Mouse (Mus musculus) natural killer cell, adult 2 months (primary cell): Measurements from ENCODE around the gene Insr.
"Not testable (repeated sequence)": the region's sequence is repeated elsewhere in the genome, so short reads cannot be mapped to it uniquely, and the experiment has no call there.

Experiments
- DNase-seq, 2 experiments: peaks; one replicate each; pipeline ENCODE4 v3.0.0; 2022; ENCODE audit warnings: low spot score in 2 of 2

Insr gene

DNA sequence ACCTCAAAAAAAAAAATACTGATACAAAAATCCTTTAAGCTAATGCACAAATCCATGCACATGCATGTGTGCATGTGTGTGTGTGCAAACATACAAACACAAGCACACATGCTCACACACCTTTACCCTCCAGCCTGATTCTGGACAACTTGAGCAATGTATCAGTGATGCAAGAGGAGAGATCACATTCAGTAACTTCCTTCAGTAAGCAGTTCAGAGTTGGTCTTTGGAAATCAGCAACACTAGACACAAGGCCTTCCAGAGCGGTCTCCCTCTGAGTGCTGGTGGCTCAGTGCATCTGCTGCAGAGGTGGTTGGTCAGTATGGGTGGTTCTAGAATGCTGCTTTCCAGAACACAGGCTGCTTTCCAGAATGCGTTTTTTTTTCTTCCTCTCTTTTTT is 46.8 kb downstream of the Insr start:
- no peak for DNase-seq

GRCm38 (mm10) chr8:3230118-3231060 is 49.0 kb downstream of the Insr start:
- no peak for DNase-seq

DNA sequence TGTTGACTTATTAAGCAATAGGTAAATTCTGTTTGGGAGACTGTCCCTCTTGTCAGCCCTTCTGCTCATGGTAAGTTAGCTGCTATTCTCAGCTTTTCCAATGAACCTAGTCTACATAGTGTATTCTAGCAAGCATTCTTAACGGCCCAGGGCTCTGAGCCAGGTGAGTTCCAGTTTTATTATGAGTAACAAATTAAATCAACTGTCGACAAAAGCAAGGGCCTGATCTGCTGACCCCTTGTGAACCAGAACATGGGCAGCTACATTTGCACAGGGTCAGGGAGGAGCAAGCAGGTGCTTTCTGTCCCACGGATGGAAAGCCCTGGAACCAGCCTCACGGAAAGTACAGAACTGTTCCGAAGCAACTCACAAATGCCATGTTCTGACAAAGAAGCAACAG is 52.0 kb downstream of the Insr start:
- DNase-seq = no peak

DNA sequence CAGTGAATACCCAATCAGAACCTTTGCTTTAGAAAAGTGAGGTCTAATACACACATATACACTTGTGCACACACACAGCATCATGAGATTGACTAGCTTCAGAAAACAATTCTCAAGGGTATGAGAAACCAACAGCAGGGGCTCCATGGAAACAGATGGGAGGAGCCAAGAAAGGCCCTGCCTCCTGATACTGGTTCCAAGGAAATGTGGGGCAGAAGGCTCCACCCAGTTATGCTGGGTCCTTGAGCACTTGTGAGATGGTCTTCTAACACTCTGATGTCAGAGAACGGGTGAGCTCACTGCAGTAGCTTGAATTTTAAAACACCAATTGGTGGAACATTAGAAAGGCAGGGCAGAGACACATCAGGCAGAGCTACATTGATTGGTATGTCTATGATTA is 53.7 kb downstream of the Insr start:
- no peak for DNase-seq

- no peak for DNase-seq
Measured at GRCm38 (mm10) chr8:3225184-3225583, 54.2 kb downstream of the Insr start.

DNA sequence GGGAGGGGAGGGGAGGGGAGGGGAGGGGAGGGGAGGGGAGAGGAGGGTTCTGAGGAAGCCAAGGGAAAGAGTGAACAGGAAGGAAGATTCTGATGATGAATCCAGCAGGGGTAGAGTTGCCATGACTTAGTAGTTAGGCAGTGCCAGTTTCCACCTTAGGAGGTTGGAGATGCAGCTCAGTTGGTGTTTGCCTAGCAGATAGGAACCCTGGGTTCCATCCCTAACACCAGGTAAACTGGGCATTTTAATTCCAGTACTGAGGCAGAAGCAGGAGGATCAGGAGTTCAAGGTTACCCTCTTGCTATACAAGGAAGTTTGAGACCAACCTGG is 56.8 kb downstream of the Insr start:
- DNase-seq = no peak

- no peak for DNase-seq
Measured at GRCm38 (mm10) chr8:3221960-3222635, 57.3 kb downstream of the Insr start.

DNA sequence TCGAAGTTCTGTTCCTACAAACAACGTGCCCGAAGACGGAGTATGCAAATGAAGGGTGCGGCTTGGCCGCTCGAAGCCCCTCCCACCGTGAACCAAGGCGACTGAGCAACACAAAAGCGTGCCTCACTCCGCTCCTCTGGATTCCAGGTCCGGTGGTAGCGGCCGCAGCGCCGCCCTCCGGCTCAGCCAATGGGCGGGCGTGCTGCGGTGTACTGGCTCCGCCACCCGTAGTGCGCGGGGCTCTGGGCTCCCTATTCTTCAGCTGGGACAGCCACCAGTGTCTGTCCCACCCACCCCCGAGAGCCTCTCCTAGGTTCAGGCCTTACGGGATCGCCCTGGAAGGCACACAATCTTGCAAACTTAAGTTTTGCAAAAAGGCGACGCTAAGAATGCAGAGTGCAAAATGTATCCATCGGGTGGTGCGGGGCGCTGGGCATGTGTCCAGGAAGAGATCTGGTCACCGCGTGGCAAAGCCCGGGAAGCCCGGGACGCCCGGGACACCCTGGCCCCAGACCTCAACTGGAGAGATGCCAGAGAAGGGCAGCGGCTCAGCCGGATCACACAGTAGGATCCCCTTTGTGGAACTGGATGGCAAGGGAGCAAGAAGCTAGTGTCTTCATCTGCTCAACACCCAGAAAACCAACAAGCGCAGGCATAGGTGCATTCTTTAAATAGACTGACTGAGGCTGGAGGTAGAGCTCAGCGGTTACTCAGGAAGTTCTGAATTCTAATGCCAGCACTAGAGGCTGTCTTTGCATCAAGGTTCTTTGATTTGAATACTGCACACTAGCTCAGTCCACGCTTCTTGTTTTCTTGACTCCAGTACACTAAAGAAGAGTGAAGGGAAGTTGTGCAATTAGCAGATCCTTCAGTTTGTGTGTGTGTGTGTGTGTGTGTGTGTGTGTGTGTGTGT is 58.1 kb downstream of the Insr start:
- DNase-seq = peak; percentile 73 to 87

GRCm38 (mm10) chr8:3220502-3220901 is 58.9 kb downstream of the Insr start:
- DNase-seq = no peak

- DNase-seq = no peak
Measured at GRCm38 (mm10) chr8:3219921-3220411, 59.5 kb downstream of the Insr start.

GRCm38 (mm10) chr8:3219266-3219665 is 60.2 kb downstream of the Insr start:
- DNase-seq = no peak

DNA sequence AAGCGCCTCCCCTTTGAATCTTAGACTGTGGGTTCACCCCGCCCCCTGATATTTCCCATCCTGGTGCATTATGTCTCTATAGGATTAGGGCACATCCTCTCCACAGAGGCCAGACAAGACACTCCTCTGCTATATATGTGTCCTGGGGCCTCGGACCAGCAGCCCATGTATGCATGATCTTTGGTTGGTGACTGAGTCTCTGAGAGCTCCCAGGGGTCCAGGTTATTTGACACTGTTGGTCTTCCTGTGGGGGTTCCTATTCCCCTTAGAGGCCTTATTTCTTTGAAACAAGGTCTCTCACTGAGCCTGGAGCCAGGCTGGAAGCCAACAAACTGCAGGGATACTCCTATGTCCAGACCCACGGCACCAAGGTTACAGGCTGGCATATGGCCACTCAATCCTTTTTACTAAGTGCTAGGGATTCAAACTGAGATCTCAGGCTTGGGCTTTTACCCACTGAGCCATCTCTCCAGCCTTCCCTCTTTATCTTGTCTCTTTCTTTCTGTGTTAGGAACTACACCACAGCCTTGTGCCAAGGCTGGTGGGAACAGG is 62.8 kb downstream of the Insr start:
- no peak for DNase-seq

- no peak for DNase-seq
Measured at GRCm38 (mm10) chr8:3215561-3215960, 63.9 kb downstream of the Insr start.

GRCm38 (mm10) chr8:3214601-3215000 is 64.8 kb downstream of the Insr start:
- DNase-seq = no peak

DNA sequence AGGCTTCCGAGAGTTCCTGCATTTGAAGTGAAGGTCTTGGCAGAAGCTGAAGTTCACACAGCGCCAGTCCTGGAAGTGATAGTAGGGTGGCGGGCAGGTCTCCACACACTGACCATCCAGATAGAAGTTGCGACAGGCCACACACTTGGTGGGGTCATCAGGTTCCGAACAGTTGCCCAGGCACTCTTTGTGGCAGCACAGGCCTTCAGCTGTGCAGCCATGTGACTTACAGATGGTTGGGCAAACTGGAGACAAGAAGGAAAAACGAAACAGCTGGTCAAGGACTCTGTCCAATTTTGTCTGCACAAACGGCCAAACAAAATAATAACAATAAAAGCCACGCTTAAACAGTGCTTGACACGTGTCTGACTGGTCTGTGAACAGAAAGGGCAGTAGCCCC is 68.0 kb downstream of the Insr start:
- no peak for DNase-seq

DNA sequence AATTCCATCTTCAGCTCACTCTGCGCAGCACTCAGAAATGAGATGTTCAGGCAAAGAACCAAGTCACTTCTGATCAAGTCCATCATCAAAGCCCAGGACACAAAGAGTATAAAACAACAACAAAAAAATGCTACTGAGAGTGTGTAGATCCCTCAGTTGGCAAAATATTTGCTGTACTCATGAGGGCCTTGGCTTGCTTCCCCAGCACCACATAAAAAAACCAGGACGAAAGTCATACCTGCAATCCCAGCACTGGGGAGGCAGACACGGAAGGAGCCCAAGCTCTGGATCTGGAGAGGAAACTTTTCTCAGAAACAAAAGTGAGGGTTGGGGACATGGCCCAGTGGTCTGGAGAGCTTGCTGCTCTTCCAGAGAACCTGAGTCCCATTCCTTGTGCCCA is 69.5 kb downstream of the Insr start:
- no peak for DNase-seq

DNA sequence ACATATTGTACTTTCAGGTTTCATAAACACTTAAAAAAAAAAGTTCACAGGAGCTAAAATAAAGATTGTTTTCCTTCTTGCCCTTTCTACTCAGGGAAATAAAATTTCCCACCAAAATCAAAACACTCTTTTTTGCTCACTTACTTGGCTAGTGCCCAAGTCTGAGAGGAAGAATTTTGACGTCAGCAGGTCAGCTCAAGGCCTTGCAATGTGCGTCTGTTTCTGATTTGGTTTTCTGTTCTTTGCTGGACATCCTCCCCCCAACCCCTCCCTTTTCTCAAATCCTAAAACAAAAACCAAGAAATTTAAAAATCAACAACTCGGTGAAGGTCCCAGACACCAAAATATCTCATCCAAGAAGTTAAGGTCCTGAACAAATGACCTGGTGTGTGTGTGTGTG is 70.1 kb downstream of the Insr start:
- no peak for DNase-seq

- DNase-seq = no peak
Measured at GRCm38 (mm10) chr8:3208729-3209128, 70.7 kb downstream of the Insr start.

DNA sequence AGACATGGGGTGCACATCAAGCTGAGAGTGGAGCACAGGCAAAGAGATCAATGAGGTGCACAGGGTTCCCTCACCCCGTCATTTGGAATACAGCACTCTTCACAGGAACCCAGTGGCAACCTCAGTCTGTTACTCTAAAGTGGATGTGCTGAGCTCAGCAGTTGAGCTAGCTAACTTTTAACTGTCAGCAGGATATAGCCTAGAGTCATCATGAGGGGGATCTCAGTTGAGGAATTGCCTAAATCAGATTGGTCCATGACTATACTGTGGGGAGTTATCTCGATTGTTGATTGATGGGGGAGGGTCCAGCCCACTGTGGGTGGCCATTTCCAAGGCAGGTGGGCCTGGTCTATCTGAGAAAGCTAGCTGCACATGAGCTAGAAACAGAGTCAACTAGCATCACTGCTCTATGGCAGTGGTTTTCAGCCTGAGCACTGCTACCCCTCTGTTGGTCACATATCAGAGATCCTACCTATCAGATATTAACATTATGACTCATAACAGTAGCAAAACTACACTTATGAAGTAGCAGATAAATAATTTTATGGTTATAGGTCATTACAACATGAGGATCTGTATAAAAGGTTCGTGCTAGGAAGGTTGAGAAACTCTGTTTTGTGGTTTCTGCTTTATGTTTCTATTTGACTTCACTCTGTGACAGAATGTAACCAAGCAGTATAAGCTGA is 74.5 kb downstream of the Insr start:
- DNase-seq = no peak

DNA sequence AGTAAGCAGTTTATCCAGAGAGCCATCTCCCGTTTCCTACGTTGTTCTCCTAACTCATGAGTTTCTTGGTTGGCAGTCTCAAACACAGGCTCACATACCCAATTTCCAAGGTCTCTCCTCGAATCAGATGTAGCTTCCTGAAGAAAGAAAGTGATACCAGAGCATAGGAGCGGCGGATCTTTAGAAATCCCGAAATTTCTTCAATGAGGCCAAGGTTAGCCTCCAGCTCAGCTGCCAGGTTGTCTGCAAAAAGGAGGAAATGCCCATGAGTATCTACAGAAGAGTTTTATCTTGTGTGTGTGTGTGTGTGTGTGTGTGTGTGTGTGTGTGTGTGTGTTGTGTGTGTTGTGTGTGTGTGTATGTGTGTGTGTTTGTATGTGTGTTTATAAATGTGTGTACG is 76.6 kb downstream of the Insr start:
- no peak for DNase-seq

DNA sequence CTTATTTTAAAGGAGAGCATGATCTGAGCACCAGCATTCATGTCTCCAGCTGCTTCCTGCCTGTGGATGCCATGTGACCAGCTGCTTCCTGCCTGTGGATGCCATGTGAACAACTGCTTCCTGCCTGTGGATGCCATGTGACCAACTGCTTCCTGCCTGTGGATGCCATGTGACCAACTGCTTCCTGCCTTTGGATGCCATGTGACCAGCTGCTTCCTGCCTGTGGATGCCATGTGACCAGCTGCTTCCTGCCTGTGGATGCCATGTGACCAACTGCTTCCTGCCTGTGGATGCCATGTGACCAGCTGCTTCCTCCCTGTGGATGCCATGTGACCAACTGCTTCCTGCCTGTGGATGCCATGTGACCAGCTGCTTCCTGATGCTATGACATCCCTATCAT is 85.1 kb downstream of the Insr start:
- DNase-seq = not testable (repeated sequence)
